Mouse (Mus musculus) brain, embryonic 14.5 days (tissue): Measurements from ENCODE around the gene Limch1.

ENCODE experiments used
- CTCF ChIP-seq: fragments of 200-500 bp; IDR thresholded peaks from 2 replicates; pipeline ENCODE4 v1.5.1; 2012; ENCODE audit warnings: inconsistent platforms, mild to moderate bottlenecking, moderate library complexity, borderline replicate concordance; ENCODE audit not compliant: insufficient read depth, insufficient read length; ENCODE audit errors: extremely low read depth
- POLR2A ChIP-seq: fragments of 200-500 bp; IDR thresholded peaks from 2 replicates; pipeline ENCODE4 v1.6.1; 2012; ENCODE audit warnings: mild to moderate bottlenecking, inconsistent platforms, borderline replicate concordance; ENCODE audit not compliant: poor library complexity, insufficient read depth, insufficient read length, severe bottlenecking; ENCODE audit errors: extremely low read depth

- TF ChIP-seq CTCF (no peak), POLR2A (no peak)
Measured at GRCm38 (mm10) chr5:67099393-67100271, 354.0 kb downstream of the Limch1 start.
